Mouse (Mus musculus) T-helper 1 cell (primary cell): ENCODE results near the gene Plekho1.

ENCODE experiments used
- in situ Hi-C: fragments of 300-600 bp; cut with MboI, MseI; formaldehyde crosslinking; loops from one replicate; pipeline ENCODE4 v1.15.1; 2025; ENCODE audit warnings: high pct_unique_total_duplicates

Gene Plekho1

GRCm38 (mm10) chr3:95995802-95996428 lies at the start of gene Plekho1:
Gene Plekho1 (minus strand): TSS chr3:95996001.
- in situ Hi-C loops = no loop called here

- in situ Hi-C loops = loop anchor here (5.0 kb wide), 1 partner anchor 67 kb away; no protein-coding TSS in a partner anchor
Observed at GRCm38 (mm10) chr3:96044559-96044958, 48.8 kb upstream of the Plekho1 start.

GRCm38 (mm10) chr3:96043104-96043503 lies 47.3 kb upstream of the Plekho1 start:
- in situ Hi-C loops = loop anchor here (5.0 kb wide), 1 partner anchor 66 kb away; no protein-coding TSS in a partner anchor

GRCm38 (mm10) chr3:96041079-96041478 lies 45.3 kb upstream of the Plekho1 start:
- in situ Hi-C loops = loop anchor here (5.0 kb wide), 1 partner anchor 64 kb away; no protein-coding TSS in a partner anchor

- in situ Hi-C loops = loop anchor here (5.0 kb wide), 1 partner anchor 63 kb away; no protein-coding TSS in a partner anchor
Observed at GRCm38 (mm10) chr3:96040663-96041006, 44.8 kb upstream of the Plekho1 start.

GRCm38 (mm10) chr3:96039857-96040662 lies 44.3 kb upstream of the Plekho1 start:
- in situ Hi-C loops = loop anchor here (5.0 kb wide), 1 partner anchor 63 kb away; no protein-coding TSS in a partner anchor

- in situ Hi-C loops = no loop called here
Observed at GRCm38 (mm10) chr3:96038851-96039250, 43.0 kb upstream of the Plekho1 start.

- in situ Hi-C loops = no loop called here
Observed at GRCm38 (mm10) chr3:96038156-96038555, 42.4 kb upstream of the Plekho1 start.

- in situ Hi-C loops = no loop called here
Observed at GRCm38 (mm10) chr3:96036796-96037195, 41.0 kb upstream of the Plekho1 start.

GRCm38 (mm10) chr3:96033046-96033445 lies 37.2 kb upstream of the Plekho1 start:
- in situ Hi-C loops = no loop called here

- in situ Hi-C loops = no loop called here
Observed at GRCm38 (mm10) chr3:96032652-96033017, 36.8 kb upstream of the Plekho1 start.

- in situ Hi-C loops = no loop called here
Observed at GRCm38 (mm10) chr3:96031991-96032651, 36.3 kb upstream of the Plekho1 start.

- in situ Hi-C loops = no loop called here
Observed at GRCm38 (mm10) chr3:96029766-96030165, 34.0 kb upstream of the Plekho1 start.

GRCm38 (mm10) chr3:96029336-96029735 lies 33.5 kb upstream of the Plekho1 start:
- in situ Hi-C loops = no loop called here

- in situ Hi-C loops = no loop called here
Observed at GRCm38 (mm10) chr3:96027875-96028274, 32.1 kb upstream of the Plekho1 start.

GRCm38 (mm10) chr3:96027145-96027544 lies 31.3 kb upstream of the Plekho1 start:
- in situ Hi-C loops = no loop called here

- in situ Hi-C loops = no loop called here
Observed at GRCm38 (mm10) chr3:96021421-96022128, 25.8 kb upstream of the Plekho1 start.

GRCm38 (mm10) chr3:96020735-96021134 lies 24.9 kb upstream of the Plekho1 start:
- in situ Hi-C loops = no loop called here

- in situ Hi-C loops = no loop called here
Observed at GRCm38 (mm10) chr3:96017461-96017860, 21.7 kb upstream of the Plekho1 start.

GRCm38 (mm10) chr3:96016257-96016889 lies 20.6 kb upstream of the Plekho1 start:
- in situ Hi-C loops = no loop called here

- in situ Hi-C loops = no loop called here
Observed at GRCm38 (mm10) chr3:96015681-96016080, 19.9 kb upstream of the Plekho1 start.
